Mouse (Mus musculus): ENCODE results near the gene Eef1akmt1.

GRCm38 (mm10) chr14:57534961-57535360 is 36.5 kb downstream of the Eef1akmt1 start:
- TF ChIP-seq CTCF (IDR thresholded peaks at IDR 0.05; ENCODE audit: insufficient read depth, low read length) (no peak), POLR2A (IDR thresholded peaks at IDR 0.05; ENCODE audit: borderline replicate concordance, extremely low read depth, low read depth, low read length) (no peak)
